Mouse (Mus musculus) embryonic facial prominence, embryonic 14.5 days (tissue): ENCODE measurements around the gene Cers1. TPM values are rescaled to one million over a fixed set of nuclear protein-coding genes. Genes with fewer than 3 reads are reported as not detected.
A peak's percentile ranks its signal among the peaks of the same experiment; 100 is the strongest.

Experiments
- ATAC-seq: fragments of 200-750 bp; cut with Nextera tagmentation; 2 replicates; pipeline ENCODE4 v1.8.0; 2017; ENCODE audit warnings: low read depth, moderate number of reproducible peaks, moderate TSS enrichment
- DNase-seq: peaks from one replicate; pipeline ENCODE4 v3.0.0-alpha.2; 2015; ENCODE audit warnings: low spot score
- H3K27ac ChIP-seq: fragments of 300-500 bp; sonication (generic); replicated peaks from 2 replicates; pipeline ENCODE4 v1.5.1; 2014; ENCODE audit warnings: low read depth, mild to moderate bottlenecking, low read length, moderate library complexity
- H3K27me3 ChIP-seq: fragments of 300-500 bp; sonication (generic); replicated peaks from 2 replicates; pipeline ENCODE4 v1.6.1; 2014; ENCODE audit warnings: low read length; ENCODE audit not compliant: control insufficient read depth, insufficient read depth
- H3K36me3 ChIP-seq: fragments of 300-500 bp; sonication (generic); 2 replicates; pipeline ENCODE4 v1.6.1; 2014; ENCODE audit warnings: low read length, mixed read lengths; ENCODE audit not compliant: control insufficient read depth, insufficient read depth
- H3K4me1 ChIP-seq: fragments of 300-500 bp; sonication (generic); 2 replicates; pipeline ENCODE4 v1.6.1; 2014; ENCODE audit warnings: antibody characterized with exemption, low read length; ENCODE audit not compliant: control insufficient read depth, insufficient read depth
- H3K4me2 ChIP-seq: fragments of 300-500 bp; sonication (generic); 2 replicates; pipeline ENCODE4 v1.6.1; 2014; ENCODE audit warnings: low read depth, mild to moderate bottlenecking, low read length, moderate library complexity, mixed read lengths
- H3K4me3 ChIP-seq: fragments of 300-500 bp; sonication (generic); 2 replicates; pipeline ENCODE4 v1.5.1; 2014; ENCODE audit warnings: low read depth, mild to moderate bottlenecking, low read length
- H3K9ac ChIP-seq: fragments of 300-500 bp; sonication (generic); 2 replicates; pipeline ENCODE4 v1.6.1; 2014; ENCODE audit warnings: low read depth, mild to moderate bottlenecking, low read length, moderate library complexity, mixed read lengths
- H3K9me3 ChIP-seq: fragments of 300-500 bp; sonication (generic); 2 replicates; pipeline ENCODE4 v1.6.1; 2016; ENCODE audit warnings: low read length; ENCODE audit not compliant: control insufficient read depth
- WGBS: fragments of 180-500 bp; shearing (Covaris S2); extraction: QIAGEN DNeasy Blood & Tissue Kit; methylation state at CpG from one replicate; pipeline ENCODE4 v1.1.7; 2014; 5-methylcytosine and 5-hydroxymethylcytosine counted together
- polyA plus RNA-seq: library from polyadenylated mRNA; unstranded; fragments of >200 nt; fragmentation: Nextera tagmentation; extraction: Ambion mirVana; gene quantifications from 2 replicates; pipeline ENCODE4 v1.2.1, GENCODE M21; 2014

The Cers1 gene
- polyA plus RNA-seq: 10.0 and 10.7 TPM in 2 replicates

DNA sequence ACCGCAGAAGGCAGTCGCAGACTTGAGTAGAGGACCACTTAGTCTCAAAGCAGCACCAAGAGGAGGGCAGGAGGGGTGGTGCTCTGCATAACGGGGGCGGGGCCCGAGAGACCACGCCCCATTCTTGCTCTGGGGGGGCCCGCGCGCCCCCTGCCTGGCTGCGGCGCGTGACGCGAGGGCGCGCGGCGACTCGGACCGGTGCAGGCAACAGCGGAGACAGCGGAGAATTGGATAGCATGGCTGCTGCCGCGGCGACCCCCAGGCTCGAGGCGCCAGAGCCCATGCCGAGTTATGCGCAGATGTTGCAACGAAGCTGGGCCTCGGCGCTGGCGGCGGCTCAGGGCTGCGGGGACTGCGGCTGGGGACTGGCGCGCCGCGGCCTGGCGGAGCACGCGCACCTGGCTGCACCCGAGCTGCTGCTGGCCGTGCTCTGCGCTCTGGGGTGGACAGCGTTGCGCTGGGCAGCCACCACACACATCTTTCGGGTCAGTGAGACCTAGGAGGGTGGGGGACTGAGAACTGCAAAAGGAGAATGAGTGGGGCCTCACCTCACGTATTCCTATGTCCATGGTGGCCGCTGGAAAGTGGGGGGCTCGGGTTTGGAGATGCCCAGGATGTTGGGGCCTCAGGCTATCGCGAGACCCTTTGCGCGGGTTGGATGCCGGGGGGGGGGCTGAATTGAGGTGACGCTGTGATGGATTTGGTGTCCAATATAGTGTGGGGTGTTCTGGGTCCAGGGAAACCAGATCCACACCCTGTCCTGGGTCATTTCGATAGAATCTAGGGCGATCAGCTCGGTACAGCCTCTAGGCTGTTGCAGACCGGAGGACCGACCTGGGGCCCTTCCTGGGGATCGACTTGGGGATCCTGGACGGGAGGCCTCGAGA lies at the start of gene Cers1:
Gene Cers1, plus strand, starts transcription at position 152 of the 887 bp plus-strand sequence.
- peak within 1 kb of the TSS; percentile 80 for H3K4me2 ChIP-seq
- DNase-seq (peak; percentile 87), ATAC-seq (peak; percentile 69)
- 2% methylated on average over 52 of the region's 66 CpGs for WGBS
- H3K4me1 ChIP-seq: peaks cover 20% of the 10 kb centered on the region
- H3K36me3 ChIP-seq: peaks cover 29% of the 10 kb centered on the region
- no peaks in the 10 kb centered on the region for H3K27me3 ChIP-seq
- H3K27ac ChIP-seq: peak within 1 kb of the TSS; percentile 75
- H3K4me3 ChIP-seq: peak within 1 kb of the TSS; percentile 65
- peak within 1 kb of the TSS; percentile 74 for H3K9ac ChIP-seq
- no peaks in the 10 kb centered on the region for H3K9me3 ChIP-seq

DNA sequence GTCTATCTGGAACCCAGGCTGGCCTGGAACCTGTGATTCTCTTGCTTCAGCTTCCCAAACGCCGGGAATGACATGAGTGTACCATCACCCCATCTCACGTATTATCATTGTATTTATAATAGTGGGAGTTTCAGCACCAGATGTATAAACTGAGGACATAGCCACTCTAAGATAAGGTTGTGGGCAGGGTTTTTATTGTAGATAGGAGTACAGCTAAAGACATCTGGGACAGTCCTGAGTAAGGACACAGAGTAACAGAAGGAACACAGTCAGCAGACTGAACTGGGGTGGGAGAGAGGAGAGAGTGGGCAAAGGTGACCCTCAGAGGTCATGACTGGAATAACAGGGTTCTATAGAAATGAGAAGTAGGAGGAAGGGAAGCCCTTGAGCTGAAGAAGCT lies 47.9 kb upstream of the Cers1 start:
- Histone ChIP-seq H3K4me2 (no peak overlapping the region), H3K27me3 (no peaks in the 10 kb centered on the region), H3K9ac (no peak overlapping the region), H3K36me3 (peaks cover 34% of the 10 kb centered on the region), H3K9me3 (no peaks in the 10 kb centered on the region), H3K27ac (no peak overlapping the region), H3K4me1 (no peaks in the 10 kb centered on the region), H3K4me3 (no peak overlapping the region)
- WGBS: 93% methylated on average over 3 of the region's 3 CpGs
- no peak for ATAC-seq
- no peak for DNase-seq

DNA sequence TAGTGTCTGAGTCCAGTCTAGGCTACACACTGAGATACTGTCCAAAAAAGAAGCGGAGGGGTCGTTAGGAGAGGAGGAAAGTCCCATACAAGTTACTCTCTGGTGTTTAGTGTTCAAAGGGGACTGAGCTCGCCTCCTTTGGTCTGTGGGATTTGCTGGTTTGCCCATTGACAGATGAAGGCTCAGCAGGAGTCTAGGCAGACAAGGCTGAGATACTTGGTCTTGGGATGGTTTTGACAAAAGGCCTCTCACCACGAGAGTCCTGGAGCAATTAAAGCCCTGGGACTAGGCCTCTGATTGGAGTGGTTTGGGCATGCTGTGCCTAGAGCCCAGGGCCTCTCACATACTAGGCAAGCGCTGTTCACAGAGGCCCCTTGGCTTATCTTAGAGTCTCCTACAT lies 47.3 kb upstream of the Cers1 start:
- peak overlapping the region; percentile 46; the same call in 1 of the 2 replicates for H3K27ac ChIP-seq
- H3K4me1 ChIP-seq: no peaks in the 10 kb centered on the region
- H3K9me3 ChIP-seq: no peaks in the 10 kb centered on the region
- H3K4me3 ChIP-seq: no peak overlapping the region
- H3K4me2 ChIP-seq: no peak overlapping the region
- 64% methylated on average over 5 of the region's 5 CpGs for WGBS
- no peaks in the 10 kb centered on the region for H3K27me3 ChIP-seq
- H3K36me3 ChIP-seq: peaks cover 28% of the 10 kb centered on the region
- 0 out of 2 replicates have a peak, but pooled peaks have one; percentile 8 for ATAC-seq
- DNase-seq: no peak
- H3K9ac ChIP-seq: no peak overlapping the region

- H3K4me2 ChIP-seq: no peak overlapping the region
- peak; percentile 57 for DNase-seq
- H3K27me3 ChIP-seq: no peaks in the 10 kb centered on the region
- no peak overlapping the region for H3K4me3 ChIP-seq
- H3K9me3 ChIP-seq: no peaks in the 10 kb centered on the region
- H3K4me1 ChIP-seq: no peaks in the 10 kb centered on the region
- peak; percentile 24; the same call in 1 of the 2 replicates for ATAC-seq
- peak overlapping the region; percentile 46; the same call in 1 of the 2 replicates for H3K27ac ChIP-seq
- H3K36me3 ChIP-seq: peaks cover 21% of the 10 kb centered on the region
- WGBS: 44% methylated on average over 11 of the region's 11 CpGs
- no peak overlapping the region for H3K9ac ChIP-seq
These were observed 46.6 kb upstream of the Cers1 start for GRCm38 (mm10) chr8:70268799-70269565.

GRCm38 (mm10) chr8:70272949-70273348 lies 42.6 kb upstream of the Cers1 start:
- no peaks in the 10 kb centered on the region for H3K4me1 ChIP-seq
- peak; percentile 17 for DNase-seq
- H3K9me3 ChIP-seq: no peaks in the 10 kb centered on the region; the same call in 1 of the 2 replicates
- ATAC-seq: no peak
- no peaks in the 10 kb centered on the region for H3K36me3 ChIP-seq
- no peak overlapping the region for H3K4me2 ChIP-seq
- no peak overlapping the region for H3K27ac ChIP-seq
- H3K27me3 ChIP-seq: no peaks in the 10 kb centered on the region
- 63% methylated on average over 3 of the region's 3 CpGs for WGBS
- no peak overlapping the region for H3K9ac ChIP-seq
- no peak overlapping the region for H3K4me3 ChIP-seq

- Histone ChIP-seq H3K4me3 (no peak overlapping the region), H3K27ac (no peak overlapping the region)
- no peak for ATAC-seq
These were observed 41.2 kb upstream of the Cers1 start for GRCm38 (mm10) chr8:70274350-70274749.

DNA sequence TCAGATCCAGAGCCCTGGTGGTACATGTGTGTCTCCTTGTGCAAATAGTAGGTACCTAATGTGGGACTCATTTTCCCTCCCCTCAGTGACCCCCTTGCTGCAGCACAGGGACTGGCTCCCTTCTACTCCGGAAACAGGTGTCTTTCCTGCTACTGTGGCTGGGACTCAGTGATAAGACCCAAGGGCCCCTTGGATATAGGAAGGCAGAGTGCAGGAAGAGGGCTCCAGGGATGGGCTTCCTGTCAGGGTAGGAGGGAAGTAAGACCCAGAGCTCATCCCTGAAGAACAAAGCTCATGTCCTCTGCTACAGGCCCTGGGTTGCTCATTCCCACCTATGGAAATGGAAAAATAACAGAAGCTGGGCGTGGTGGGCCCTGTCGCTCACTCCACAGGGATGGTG lies 39.1 kb upstream of the Cers1 start:
- no peak for ATAC-seq
- Histone ChIP-seq H3K4me3 (no peak overlapping the region), H3K9ac (no peak overlapping the region), H3K27me3 (no peaks in the 10 kb centered on the region), H3K27ac (no peak overlapping the region), H3K4me2 (no peak overlapping the region), H3K9me3 (no peaks in the 10 kb centered on the region; the same call in 1 of the 2 replicates), H3K4me1 (no peaks in the 10 kb centered on the region), H3K36me3 (no peaks in the 10 kb centered on the region)
- peak; percentile 20 for DNase-seq
- 80% methylated on average over 3 of the region's 3 CpGs for WGBS

More at GRCm38 (mm10) chr8:70274350-70274749, 41.2 kb upstream of the Cers1 start:
- Histone ChIP-seq H3K9me3 (no peaks in the 10 kb centered on the region; the same call in 1 of the 2 replicates), H3K4me1 (no peaks in the 10 kb centered on the region), H3K36me3 (no peaks in the 10 kb centered on the region), H3K27me3 (no peaks in the 10 kb centered on the region), H3K9ac (no peak overlapping the region), H3K4me2 (no peak overlapping the region)
- DNase-seq: no peak

DNA sequence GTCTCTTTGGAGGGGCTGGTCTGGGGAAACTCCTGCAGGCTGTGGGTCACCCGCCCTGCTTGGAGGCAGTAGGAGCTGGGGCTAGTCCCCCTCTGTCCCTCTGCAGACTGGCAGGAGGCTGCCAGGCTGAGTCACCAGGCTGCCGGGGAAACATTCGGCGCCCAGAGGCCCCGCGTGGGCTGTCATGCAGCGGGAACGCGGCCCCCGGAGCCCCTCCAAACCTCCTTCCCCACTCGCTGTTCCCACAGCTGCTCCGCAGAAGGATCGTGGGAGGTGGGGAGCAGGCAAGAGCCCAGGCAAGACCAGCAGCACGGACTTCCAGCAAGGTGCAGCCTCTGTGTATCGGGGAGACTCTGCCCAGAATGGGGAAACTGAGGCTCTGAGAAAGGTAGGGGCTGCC lies 37.4 kb upstream of the Cers1 start:
- ATAC-seq: no peak
- no peaks in the 10 kb centered on the region for H3K36me3 ChIP-seq
- H3K4me2 ChIP-seq: no peak overlapping the region
- no peaks in the 10 kb centered on the region for H3K4me1 ChIP-seq
- no peaks in the 10 kb centered on the region; the same call in 1 of the 2 replicates for H3K9me3 ChIP-seq
- H3K9ac ChIP-seq: 0 out of 2 replicates have a peak overlapping the region, but pooled peaks have one; percentile 26
- WGBS: 52% methylated on average over 14 of the region's 15 CpGs
- H3K27me3 ChIP-seq: no peaks in the 10 kb centered on the region
- H3K27ac ChIP-seq: no peak overlapping the region
- DNase-seq: no peak
- no peak overlapping the region for H3K4me3 ChIP-seq
